ENCODE assay signal across 14 mouse cellular contexts in genomic region chr2:144127082-144128037, GRCm38 (mm10).
DNase-seq lines count a peak whose midpoint lies in the region; ATAC-seq lines count a peak whose summit lies in the region.
"Had no signal": no experiment of that assay in that cellular context is flagged by ENCODE, and none has a peak within 500 bp of the region (broad histone marks: within the 10 kb centered on the region; RNA-seq: fewer than 3 reads in every experiment).

No protein-coding gene starts in this region.

- no peak overlapping the region for H3K4me3 ChIP-seq in hindbrain, embryonic 11.5 days (ENCODE audit: low read depth, low read length)
- no peak overlapping the region for H3K4me3 ChIP-seq in hindbrain, embryonic 10.5 days
- H3K4me3 ChIP-seq in midbrain, embryonic 16.5 days (ENCODE audit: low read depth, low read length), result no peak overlapping the region
- H3K4me3 ChIP-seq in midbrain, embryonic 10.5 days, result no peak overlapping the region
- no peak overlapping the region for H3K4me3 ChIP-seq in hindbrain, embryonic 15.5 days
- no peak overlapping the region for H3K4me3 ChIP-seq in neural tube, embryonic 15.5 days (replicated peaks)
- H3K4me3 ChIP-seq: erythroblast, embryonic 14.5 days; limb, embryonic 15.5 days; lung, embryonic 15.5 days had no signal

- H3K9ac ChIP-seq in hindbrain, embryonic 11.5 days (ENCODE audit: low read depth, low read length), result no peak overlapping the region
- no peak overlapping the region for H3K9ac ChIP-seq in midbrain, embryonic 16.5 days (ENCODE audit: low read depth, low read length)
- no peak overlapping the region for H3K9ac ChIP-seq in hindbrain, embryonic 15.5 days
- no peak overlapping the region for H3K9ac ChIP-seq in neural tube, embryonic 15.5 days (replicated peaks)
- H3K9ac ChIP-seq: limb, embryonic 15.5 days; lung, embryonic 15.5 days had no signal

- no peaks in the 10 kb centered on the region for H3K36me3 ChIP-seq in hindbrain, embryonic 11.5 days (ENCODE audit: control insufficient read depth, insufficient read depth, low read length)
- no peaks in the 10 kb centered on the region for H3K36me3 ChIP-seq in hindbrain, embryonic 10.5 days
- no peaks in the 10 kb centered on the region for H3K36me3 ChIP-seq in midbrain, embryonic 16.5 days (ENCODE audit: control insufficient read depth, insufficient read depth, low read length)
- H3K36me3 ChIP-seq in midbrain, embryonic 10.5 days, result no peaks in the 10 kb centered on the region
- H3K36me3 ChIP-seq in hindbrain, embryonic 15.5 days, result no peaks in the 10 kb centered on the region
- H3K36me3 ChIP-seq in neural tube, embryonic 15.5 days, result no peaks in the 10 kb centered on the region
- H3K36me3 ChIP-seq: G1E; limb, embryonic 15.5 days; lung, embryonic 15.5 days had no signal

- 69% methylated on average over 13 of the region's 13 CpGs for WGBS in hindbrain, embryonic 11.5 days
- WGBS in hindbrain, embryonic 10.5 days, result 77% methylated on average over 13 of the region's 13 CpGs
- 60% methylated on average over 13 of the region's 13 CpGs for WGBS in midbrain, embryonic 16.5 days
- WGBS in midbrain, embryonic 10.5 days, result 73% methylated on average over 13 of the region's 13 CpGs
- 43% methylated on average over 13 of the region's 13 CpGs for WGBS in hindbrain, embryonic 15.5 days
- 30% methylated on average over 13 of the region's 13 CpGs for WGBS in neural tube, embryonic 15.5 days

- no peaks in the 10 kb centered on the region for H3K27me3 ChIP-seq in hindbrain, embryonic 11.5 days (ENCODE audit: control insufficient read depth, insufficient read depth, low read length)
- H3K27me3 ChIP-seq in hindbrain, embryonic 10.5 days (ENCODE audit: insufficient read depth, poor library complexity, severe bottlenecking), result no peaks in the 10 kb centered on the region
- H3K27me3 ChIP-seq in midbrain, embryonic 16.5 days (ENCODE audit: control insufficient read depth, insufficient read depth, low read depth, low read length), result no peaks in the 10 kb centered on the region
- H3K27me3 ChIP-seq in midbrain, embryonic 10.5 days (ENCODE audit: low read depth, poor library complexity, severe bottlenecking), result no peaks in the 10 kb centered on the region
- H3K27me3 ChIP-seq in hindbrain, embryonic 15.5 days, result no peaks in the 10 kb centered on the region
- H3K27me3 ChIP-seq in neural tube, embryonic 15.5 days (replicated peaks), result no peaks in the 10 kb centered on the region
- H3K27me3 ChIP-seq: limb, embryonic 15.5 days; lung, embryonic 15.5 days had no signal

- H3K4me2 ChIP-seq in hindbrain, embryonic 11.5 days (replicated peaks; ENCODE audit: low read depth, low read length), result no peak overlapping the region
- no peak overlapping the region for H3K4me2 ChIP-seq in midbrain, embryonic 16.5 days (ENCODE audit: low read length)
- no peak overlapping the region for H3K4me2 ChIP-seq in hindbrain, embryonic 15.5 days
- no peak overlapping the region for H3K4me2 ChIP-seq in neural tube, embryonic 15.5 days
- H3K4me2 ChIP-seq: limb, embryonic 15.5 days; lung, embryonic 15.5 days had no signal

- H3K9me3 ChIP-seq in hindbrain, embryonic 11.5 days (ENCODE audit: control insufficient read depth, low read length), result no peaks in the 10 kb centered on the region
- no peaks in the 10 kb centered on the region for H3K9me3 ChIP-seq in hindbrain, embryonic 10.5 days
- no peaks in the 10 kb centered on the region for H3K9me3 ChIP-seq in midbrain, embryonic 16.5 days (replicated peaks; ENCODE audit: control insufficient read depth, low read length, poor library complexity, severe bottlenecking)
- H3K9me3 ChIP-seq in midbrain, embryonic 10.5 days (replicated peaks), result no peaks in the 10 kb centered on the region
- H3K9me3 ChIP-seq in hindbrain, embryonic 15.5 days, result no peaks in the 10 kb centered on the region
- H3K9me3 ChIP-seq in neural tube, embryonic 15.5 days (replicated peaks), result no peaks in the 10 kb centered on the region
- H3K9me3 ChIP-seq: G1E; limb, embryonic 15.5 days; lung, embryonic 15.5 days had no signal

- no peak for DNase-seq in hindbrain, embryonic 11.5 days (ENCODE audit: low spot score)
- no peak for DNase-seq in hindbrain, embryonic 10.5 days (ENCODE audit: low spot score)
- no peak for DNase-seq in midbrain, embryonic 10.5 days (ENCODE audit: low spot score)
- no peak for DNase-seq in gastrocnemius, adult 8-10 months (ENCODE audit: low spot score in 2 of 2)
- DNase-seq: cerebellum, adult 8-10 months; thymus, postnatal 25 days had no signal

- peak; percentile 69 for ATAC-seq in hindbrain, embryonic 11.5 days (ENCODE audit: low FRiP score)
- ATAC-seq in midbrain, embryonic 16.5 days, result peak; percentile 81
- peak; percentile 77 for ATAC-seq in hindbrain, embryonic 15.5 days (ENCODE audit: low FRiP score, low read depth)
- ATAC-seq in neural tube, embryonic 15.5 days (ENCODE audit: low FRiP score), result peak; percentile 86
- no peak for ATAC-seq in megakaryocyte progenitor cell, adult 5-6 weeks (replicated peaks; ENCODE audit: poor library complexity)

- H3K27ac ChIP-seq in hindbrain, embryonic 11.5 days (ENCODE audit: low read depth, low read length), result no peak overlapping the region
- H3K27ac ChIP-seq in hindbrain, embryonic 10.5 days, result no peak overlapping the region
- H3K27ac ChIP-seq in midbrain, embryonic 16.5 days (ENCODE audit: low read length), result 0 out of 2 replicates have a peak overlapping the region, but pooled peaks have one; percentile 21
- H3K27ac ChIP-seq in midbrain, embryonic 10.5 days (replicated peaks), result no peak overlapping the region
- H3K27ac ChIP-seq in hindbrain, embryonic 15.5 days (replicated peaks), result peak overlapping the region; percentile 68
- H3K27ac ChIP-seq in neural tube, embryonic 15.5 days (replicated peaks), result peak overlapping the region; percentile 78
- H3K27ac ChIP-seq: limb, embryonic 15.5 days; lung, embryonic 15.5 days had no signal

- no peaks in the 10 kb centered on the region for H3K4me1 ChIP-seq in hindbrain, embryonic 11.5 days (replicated peaks; ENCODE audit: control insufficient read depth, insufficient read depth, low read length)
- H3K4me1 ChIP-seq in hindbrain, embryonic 10.5 days (replicated peaks), result peaks cover 9% of the 10 kb centered on the region; the same call in 1 of the 2 replicates
- no peaks in the 10 kb centered on the region for H3K4me1 ChIP-seq in midbrain, embryonic 16.5 days (ENCODE audit: control insufficient read depth, insufficient read depth, low read length)
- peaks cover 6% of the 10 kb centered on the region; the same call in 1 of the 2 replicates for H3K4me1 ChIP-seq in midbrain, embryonic 10.5 days
- peaks cover 7% of the 10 kb centered on the region; the same call in 1 of the 2 replicates for H3K4me1 ChIP-seq in hindbrain, embryonic 15.5 days (replicated peaks)
- peaks cover 9% of the 10 kb centered on the region for H3K4me1 ChIP-seq in neural tube, embryonic 15.5 days

Comparison
In these comparisons a context has a peak if more than half of its experiments do, and no peak if none do; other contexts are left out.
1. H3K27ac ChIP-seq: peak in midbrain, embryonic 16.5 days (single experiment), hindbrain, embryonic 15.5 days (single experiment) and neural tube, embryonic 15.5 days (single experiment); none in hindbrain, embryonic 11.5 days (single experiment), hindbrain, embryonic 10.5 days (single experiment) and midbrain, embryonic 10.5 days (single experiment).